ENCODE assay signal across 20 mouse cellular contexts in genomic region chr11:68171973-68172647, GRCm38 (mm10).
DNase-seq lines count a peak whose midpoint lies in the region; ATAC-seq and TF ChIP-seq lines count a peak whose summit lies in the region.
"Had no signal": no experiment of that assay in that cellular context is flagged by ENCODE, and none has a peak within 500 bp of the region (broad histone marks: within the 10 kb centered on the region; RNA-seq: fewer than 3 reads in every experiment).

No protein-coding gene starts in this region.

- H3K4me1 ChIP-seq in heart, postnatal 0 days (ENCODE audit: control insufficient read depth, insufficient read depth), result peaks cover 4% of the 10 kb centered on the region; the same call in 1 of the 2 replicates
- 0 out of 2 replicates have a peak, but pooled peaks cover 2% of the 10 kb centered on the region for H3K4me1 ChIP-seq in liver, adult 2 months (ENCODE audit: control insufficient read depth, insufficient read depth, low read length)
- H3K4me1 ChIP-seq in liver, postnatal 0 days (ENCODE audit: insufficient read depth), result no peaks in the 10 kb centered on the region
- H3K4me1 ChIP-seq: neural tube, embryonic 13.5 days had no signal

- H3K27me3 ChIP-seq in heart, postnatal 0 days (ENCODE audit: control insufficient read depth, insufficient read depth, low read length), result no peaks in the 10 kb centered on the region
- 0 out of 2 replicates have a peak, but pooled peaks cover 2% of the 10 kb centered on the region for H3K27me3 ChIP-seq in liver, adult 2 months (ENCODE audit: control insufficient read depth, insufficient read depth, low read length)
- no peaks in the 10 kb centered on the region for H3K27me3 ChIP-seq in liver, postnatal 0 days (ENCODE audit: insufficient read depth, low read length)
- H3K27me3 ChIP-seq in Patski, result no peaks in the 10 kb centered on the region

- H3K4me3 ChIP-seq in heart, postnatal 0 days (ENCODE audit: low read depth, low read length), result no peak overlapping the region
- no peak overlapping the region for H3K4me3 ChIP-seq in liver, adult 2 months (ENCODE audit: insufficient read depth, low read depth, low read length)
- no peak overlapping the region for H3K4me3 ChIP-seq in liver, postnatal 0 days (ENCODE audit: low read depth, low read length)
- H3K4me3 ChIP-seq: heart, adult 2 months; limb, embryonic 10.5 days; midbrain, embryonic 13.5 days; neural tube, embryonic 13.5 days had no signal

- 75% methylated on average over 7 of the region's 7 CpGs for WGBS in heart, postnatal 0 days
- 41% methylated on average over 7 of the region's 7 CpGs for WGBS in liver, adult 2 months
- 81% methylated on average over 7 of the region's 7 CpGs for WGBS in liver, postnatal 0 days (ENCODE audit: insufficient replicate concordance)

- H3K27ac ChIP-seq in heart, postnatal 0 days (ENCODE audit: low read depth), result peak overlapping the region; percentile 27; the same call in 1 of the 2 replicates
- no peak overlapping the region for H3K27ac ChIP-seq in liver, adult 2 months (replicated peaks; ENCODE audit: insufficient read depth, low read depth, low read length)
- no peak overlapping the region for H3K27ac ChIP-seq in liver, postnatal 0 days (ENCODE audit: low read depth)
- H3K27ac ChIP-seq: heart, adult 2 months; hindbrain, embryonic 14.5 days; midbrain, embryonic 13.5 days; neural tube, embryonic 13.5 days had no signal

- ATAC-seq in heart, postnatal 0 days (ENCODE audit: insufficient read depth, low read depth), result no peak; the same call in 1 of the 2 replicates
- no peak for ATAC-seq in liver, postnatal 0 days
- peak; percentile 75 for ATAC-seq in Patski
- no peak for ATAC-seq in activated CD4-positive, CD25-positive, alpha-beta regulatory T cell, adult 4 months
- ATAC-seq: midbrain, embryonic 13.5 days had no signal

- in situ Hi-C loops in Patski (cut with MboI; ENCODE audit: low pct_unique_long_range_greater_than_20kb), result no loop called here

- TF ChIP-seq CTCF in heart, postnatal 0 days (IDR thresholded peaks at IDR 0.05; ENCODE audit: low read depth), result no peak
- TF ChIP-seq CTCF in liver, adult 2 months (IDR thresholded peaks at IDR 0.05; ENCODE audit: low read depth, low read length), result no peak
- TF ChIP-seq CTCF in liver, postnatal 0 days (IDR thresholded peaks at IDR 0.05; ENCODE audit: low read depth), result no peak
- no peak for TF ChIP-seq CTCF in Patski (IDR thresholded peaks at IDR 0.05)

- no peaks in the 10 kb centered on the region for H3K36me3 ChIP-seq in heart, postnatal 0 days (replicated peaks; ENCODE audit: control insufficient read depth, insufficient read depth, low read length)
- H3K36me3 ChIP-seq in liver, adult 2 months (ENCODE audit: control insufficient read depth, insufficient read depth, low read length), result no peaks in the 10 kb centered on the region
- H3K36me3 ChIP-seq in liver, postnatal 0 days (replicated peaks; ENCODE audit: insufficient read depth, low read length), result no peaks in the 10 kb centered on the region
- H3K36me3 ChIP-seq: limb, embryonic 10.5 days; midbrain, embryonic 13.5 days; neural tube, embryonic 13.5 days had no signal

- no peak for DNase-seq in heart, postnatal 0 days (ENCODE audit: low spot score)
- no peak for DNase-seq in heart, adult 11 months
- DNase-seq in liver, adult 2 months (ENCODE audit: extremely low read depth, low read depth, low spot score), result peak; percentile 70
- no peak for DNase-seq in liver, postnatal 0 days
- DNase-seq in Muller cell, postnatal 12 days (ENCODE audit: inconsistent ontology term), result peak; percentile 78
- peak; percentile 41 for DNase-seq in Patski (ENCODE audit: low read depth, low spot score)
- DNase-seq: cerebellum, adult 18-20 months; embryo, embryonic 11 days; gastrocnemius, postnatal 10 days; heart, adult 2 months; heart, postnatal 10 days; right cerebral cortex, adult 18-20 months; thymus, postnatal 4 days had no signal

- POLR2A ChIA-PET in Patski (lab: Charles Lee), result interaction anchor here (0.6 kb wide), 1 partner anchor 16 kb away, joined by 4 read pairs; no protein-coding TSS in a partner anchor

- no peak overlapping the region for H3K4me2 ChIP-seq in heart, postnatal 0 days (ENCODE audit: low read depth, low read length)
- no peak overlapping the region for H3K4me2 ChIP-seq in liver, postnatal 0 days (ENCODE audit: low read depth, low read length)
- H3K4me2 ChIP-seq: hindbrain, embryonic 14.5 days; liver, embryonic 11.5 days; lung, embryonic 14.5 days; midbrain, embryonic 13.5 days; neural tube, embryonic 13.5 days had no signal

- no peaks in the 10 kb centered on the region for H3K9me3 ChIP-seq in heart, postnatal 0 days (replicated peaks; ENCODE audit: control insufficient read depth, low read length)
- no peaks in the 10 kb centered on the region for H3K9me3 ChIP-seq in liver, postnatal 0 days (ENCODE audit: low read length)
- H3K9me3 ChIP-seq: limb, embryonic 10.5 days; midbrain, embryonic 13.5 days had no signal

- no peak for TF ChIP-seq EP300 in heart, postnatal 0 days (IDR thresholded peaks at IDR 0.05; ENCODE audit: low read depth)
- no peak for TF ChIP-seq EP300 in liver, postnatal 0 days (IDR thresholded peaks at IDR 0.05; ENCODE audit: low read depth)

- H3K79me2 ChIP-seq in liver, adult 2 months (ENCODE audit: control insufficient read depth, insufficient read depth, low read length), result no peaks in the 10 kb centered on the region

- no peak for TF ChIP-seq POLR2A in liver, adult 2 months (IDR thresholded peaks at IDR 0.05; ENCODE audit: extremely low read depth, insufficient read depth, low read length)

- CTCF ChIA-PET in Patski (lab: Charles Lee), result no interaction called here

- no peak overlapping the region for H3K9ac ChIP-seq in heart, postnatal 0 days (replicated peaks; ENCODE audit: low read depth, low read length)
- H3K9ac ChIP-seq in liver, adult 2 months (ENCODE audit: low read depth, low read length), result no peak overlapping the region
- no peak overlapping the region for H3K9ac ChIP-seq in liver, postnatal 0 days (replicated peaks)
- H3K9ac ChIP-seq: hindbrain, embryonic 14.5 days; lung, embryonic 14.5 days; midbrain, embryonic 13.5 days; neural tube, embryonic 13.5 days had no signal

Comparison
In these comparisons a context has a peak if more than half of its experiments do, and no peak if none do; other contexts are left out.
1. DNase-seq: peak in liver, adult 2 months (single experiment), Muller cell, postnatal 12 days (single experiment) and Patski (single experiment); none in heart, postnatal 0 days (single experiment), heart, adult 11 months (single experiment) and liver, postnatal 0 days (single experiment).